Mouse (Mus musculus) embryonic facial prominence, embryonic 10.5 days (tissue): ENCODE measurements around the gene Xpa. TPM values are rescaled to one million over a fixed set of nuclear protein-coding genes. Genes with fewer than 3 reads are reported as not detected.

ENCODE experiments used
- DNase-seq: peaks from one replicate; pipeline ENCODE4 v3.0.0-alpha.2; 2017; ENCODE audit warnings: low spot score
- H3K27ac ChIP-seq: fragments of 300-500 bp; sonication (generic); replicated peaks from 2 replicates; pipeline ENCODE4 v1.5.1; 2016; ENCODE audit warnings: mild to moderate bottlenecking
- H3K27me3 ChIP-seq: fragments of 300-500 bp; sonication (generic); replicated peaks from 2 replicates; pipeline ENCODE4 v1.6.1; 2016; ENCODE audit warnings: low read depth, mild to moderate bottlenecking; ENCODE audit not compliant: poor library complexity, severe bottlenecking
- H3K36me3 ChIP-seq: fragments of 300-500 bp; sonication (generic); replicated peaks from 2 replicates; pipeline ENCODE4 v1.6.1; 2016; ENCODE audit warnings: mild to moderate bottlenecking, moderate library complexity
- H3K4me1 ChIP-seq: fragments of 300-500 bp; sonication (generic); 2 replicates; pipeline ENCODE4 v1.6.1; 2016
- H3K4me3 ChIP-seq: fragments of 300-500 bp; sonication (generic); 2 replicates; pipeline ENCODE4 v1.5.1; 2016; ENCODE audit warnings: mild to moderate bottlenecking, moderate library complexity
- H3K9me3 ChIP-seq: fragments of 300-500 bp; sonication (generic); 2 replicates; pipeline ENCODE4 v1.6.1; 2016; ENCODE audit warnings: mild to moderate bottlenecking
- WGBS: fragments of 180-500 bp; shearing (Covaris S2); methylation state at CpG from one replicate; pipeline ENCODE4 v1.1.7; 2016; 5-methylcytosine and 5-hydroxymethylcytosine counted together
- polyA plus RNA-seq: library from polyadenylated mRNA; unstranded; fragments of >200 nt; fragmentation: Nextera tagmentation; extraction: Ambion mirVana; gene quantifications from 2 replicates; pipeline ENCODE4 v1.2.1, GENCODE M21; 2016

Gene Xpa
- polyA plus RNA-seq, 1 experiment from 2014 or later: 24.7 TPM

DNA sequence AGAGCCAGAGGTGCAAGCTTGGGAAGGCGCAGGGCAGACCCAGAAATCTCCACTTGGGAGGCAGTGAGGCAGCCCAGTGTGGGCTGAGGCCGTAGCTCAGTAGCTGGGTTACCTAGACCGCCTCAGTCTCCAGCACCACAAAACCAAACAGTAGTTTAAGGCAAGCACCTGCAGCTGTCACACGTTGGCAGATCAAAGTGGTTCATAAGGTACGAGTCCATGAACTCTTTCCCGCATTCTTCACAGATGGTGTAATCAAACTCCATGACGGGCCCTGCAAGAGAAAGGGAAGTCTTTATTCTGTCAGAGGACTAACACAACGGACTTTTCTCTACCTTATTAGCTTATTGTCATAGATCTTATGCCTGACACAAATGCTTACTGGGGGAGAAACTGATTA, 10.7 kb downstream of the Xpa start:
- Histone ChIP-seq H3K9me3 (no peaks in the 10 kb centered on the region), H3K27ac (no peak overlapping the region), H3K36me3 (peaks cover 88% of the 10 kb centered on the region), H3K27me3 (no peaks in the 10 kb centered on the region), H3K4me3 (no peak overlapping the region), H3K4me1 (peaks cover 9% of the 10 kb centered on the region)
- no peak for DNase-seq
- WGBS: 81% methylated on average over 8 of the region's 8 CpGs

DNA sequence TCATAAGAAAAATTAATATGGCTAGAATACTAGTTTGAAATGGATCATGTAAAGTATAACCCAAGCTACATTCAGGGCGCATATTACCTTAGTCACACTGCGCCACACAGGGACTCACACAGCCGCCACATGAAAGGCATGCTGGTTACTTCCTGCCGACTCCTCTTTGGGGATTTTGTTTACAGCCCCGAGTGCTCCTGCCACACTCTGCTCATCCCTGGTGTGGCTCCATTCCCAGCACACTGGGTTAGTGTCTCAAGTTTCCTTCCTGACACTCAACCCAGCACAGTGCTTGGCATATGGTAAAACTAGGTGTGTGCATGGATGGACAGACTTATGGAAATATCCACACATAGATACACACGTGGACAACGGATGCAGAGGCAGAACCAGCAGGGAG, 13.9 kb downstream of the Xpa start:
- no peak for DNase-seq
- H3K27ac ChIP-seq: no peak overlapping the region
- H3K4me3 ChIP-seq: no peak overlapping the region
- H3K36me3 ChIP-seq: peaks cover 91% of the 10 kb centered on the region
- no peaks in the 10 kb centered on the region for H3K9me3 ChIP-seq
- 89% methylated on average over 7 of the region's 7 CpGs for WGBS
- H3K27me3 ChIP-seq: no peaks in the 10 kb centered on the region
- H3K4me1 ChIP-seq: peaks cover 9% of the 10 kb centered on the region

DNA sequence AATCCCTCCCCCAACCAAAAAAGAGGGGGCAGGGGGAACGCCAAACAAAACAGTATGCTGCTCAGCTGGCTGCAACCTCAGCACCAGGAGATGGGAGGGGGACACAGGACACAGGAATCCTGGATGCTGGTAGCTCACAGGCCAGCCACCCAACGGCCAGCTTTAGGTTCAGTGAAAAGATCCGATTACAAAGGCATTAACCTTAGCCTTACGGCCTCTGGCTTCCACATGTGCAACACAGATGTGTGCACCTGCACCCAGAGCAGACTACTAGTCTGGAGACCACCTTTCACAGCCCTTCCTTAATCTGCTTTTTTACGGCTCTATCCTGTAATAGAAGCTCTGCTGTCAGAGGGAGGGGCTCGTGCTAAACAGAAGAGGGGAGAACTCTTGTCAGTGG, 14.9 kb downstream of the Xpa start:
- H3K36me3 ChIP-seq: peaks cover 96% of the 10 kb centered on the region

GRCm38 (mm10) chr4:46177496-46177895, 18.6 kb downstream of the Xpa start:
- no peak overlapping the region for H3K27ac ChIP-seq
- no peak overlapping the region for H3K4me3 ChIP-seq
- H3K4me1 ChIP-seq: peaks cover 9% of the 10 kb centered on the region
- WGBS: 88% methylated on average over 7 of the region's 7 CpGs
- H3K9me3 ChIP-seq: no peaks in the 10 kb centered on the region
- no peaks in the 10 kb centered on the region for H3K27me3 ChIP-seq
- DNase-seq: no peak
- H3K36me3 ChIP-seq: peaks cover 98% of the 10 kb centered on the region

More for the DNA sequence above, 14.9 kb downstream of the Xpa start:
- DNase-seq: peak; percentile 56
- Histone ChIP-seq H3K9me3 (no peaks in the 10 kb centered on the region), H3K27me3 (no peaks in the 10 kb centered on the region), H3K4me1 (peaks cover 9% of the 10 kb centered on the region), H3K4me3 (no peak overlapping the region), H3K27ac (no peak overlapping the region)
- WGBS: 41% methylated on average over 6 of the region's 6 CpGs

DNA sequence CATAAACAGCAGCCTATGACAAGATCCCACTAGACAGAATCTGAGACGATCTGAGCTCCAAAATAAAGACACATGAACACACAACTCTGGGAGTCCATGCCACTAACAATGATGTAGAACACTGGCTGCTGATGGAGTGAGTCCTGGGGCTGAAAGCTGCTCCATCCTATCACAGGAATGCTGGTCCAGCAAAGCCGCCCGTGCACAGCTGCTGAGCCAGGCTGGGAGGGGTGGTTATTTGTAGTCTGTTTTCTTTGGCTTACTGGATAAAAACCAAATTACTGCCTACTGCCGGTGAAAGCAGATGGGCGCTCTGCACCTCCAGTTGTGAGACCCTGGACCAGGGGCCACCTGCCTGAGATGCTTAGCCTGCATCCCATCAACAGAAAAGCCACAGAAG, 19.1 kb downstream of the Xpa start:
- H3K36me3 ChIP-seq: peaks cover 98% of the 10 kb centered on the region
- no peak overlapping the region for H3K27ac ChIP-seq
- H3K4me1 ChIP-seq: peaks cover 9% of the 10 kb centered on the region
- H3K4me3 ChIP-seq: no peak overlapping the region
- no peaks in the 10 kb centered on the region for H3K27me3 ChIP-seq
- no peaks in the 10 kb centered on the region for H3K9me3 ChIP-seq
- DNase-seq: no peak
- 87% methylated on average over 5 of the region's 5 CpGs for WGBS

DNA sequence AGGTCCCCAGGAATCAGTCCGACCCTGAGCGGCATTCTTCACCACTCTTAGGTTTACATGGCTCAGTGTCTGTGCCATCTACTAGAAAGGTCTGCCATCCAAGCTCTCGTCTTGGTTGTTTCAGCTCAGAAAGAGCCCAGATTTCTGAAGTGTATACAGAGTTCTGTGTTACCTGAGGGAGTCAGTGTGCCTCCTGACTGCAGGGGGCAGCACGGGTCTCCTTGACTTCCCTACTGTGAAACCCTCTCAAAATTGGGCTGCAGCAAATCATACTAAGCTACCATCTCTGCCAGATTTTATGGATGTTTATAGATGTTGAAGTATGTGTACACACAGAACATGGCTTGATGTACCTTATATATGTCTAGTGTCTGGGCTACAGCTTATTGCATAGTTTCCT, 19.8 kb downstream of the Xpa start:
- Histone ChIP-seq H3K27me3 (no peaks in the 10 kb centered on the region), H3K27ac (no peak overlapping the region), H3K36me3 (peaks cover 98% of the 10 kb centered on the region), H3K4me1 (peaks cover 6% of the 10 kb centered on the region), H3K9me3 (no peaks in the 10 kb centered on the region), H3K4me3 (no peak overlapping the region)
- WGBS: 77% methylated on average over 4 of the region's 4 CpGs
- no peak for DNase-seq

GRCm38 (mm10) chr4:46171761-46172160, 24.4 kb downstream of the Xpa start:
- no peak overlapping the region for H3K4me3 ChIP-seq
- H3K27me3 ChIP-seq: no peaks in the 10 kb centered on the region
- H3K27ac ChIP-seq: no peak overlapping the region
- peaks cover 100% of the 10 kb centered on the region for H3K36me3 ChIP-seq
- no peaks in the 10 kb centered on the region for H3K9me3 ChIP-seq
- DNase-seq: no peak
- H3K4me1 ChIP-seq: no peaks in the 10 kb centered on the region
- 88% methylated on average over 7 of the region's 7 CpGs for WGBS

DNA sequence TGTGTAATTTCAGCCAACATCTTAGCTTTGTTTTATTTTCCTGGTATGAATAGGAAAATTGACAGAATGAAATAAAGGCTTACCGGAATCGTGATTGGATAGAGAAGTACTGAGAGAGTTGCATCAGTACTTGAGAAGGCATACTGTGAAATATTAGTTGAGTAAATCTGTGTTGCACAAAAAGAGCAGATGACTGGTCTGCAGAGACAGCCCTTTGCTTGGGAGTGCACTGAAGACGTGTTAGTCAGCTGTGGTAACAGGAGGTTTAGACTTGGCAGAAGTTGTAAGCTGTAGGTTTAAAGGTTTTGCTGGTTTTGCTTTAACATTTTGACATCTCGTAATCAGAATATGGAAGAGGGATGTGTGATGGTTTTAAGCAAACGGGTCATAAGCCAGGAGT, 30.3 kb downstream of the Xpa start:
- H3K4me3 ChIP-seq: no peak overlapping the region
- DNase-seq: no peak
- H3K27me3 ChIP-seq: no peaks in the 10 kb centered on the region
- no peak overlapping the region for H3K27ac ChIP-seq
- 93% methylated on average over 5 of the region's 5 CpGs for WGBS
- H3K9me3 ChIP-seq: no peaks in the 10 kb centered on the region
- peaks cover 98% of the 10 kb centered on the region for H3K36me3 ChIP-seq
- H3K4me1 ChIP-seq: no peaks in the 10 kb centered on the region

- Histone ChIP-seq H3K27me3 (no peaks in the 10 kb centered on the region), H3K9me3 (no peaks in the 10 kb centered on the region), H3K4me3 (no peak overlapping the region), H3K4me1 (no peaks in the 10 kb centered on the region), H3K27ac (no peak overlapping the region), H3K36me3 (peaks cover 98% of the 10 kb centered on the region)
- WGBS: 89% methylated on average over 2 of the region's 2 CpGs
- DNase-seq: no peak
Observed at GRCm38 (mm10) chr4:46164027-46164426, 32.1 kb downstream of the Xpa start.

GRCm38 (mm10) chr4:46151903-46152544, 44.1 kb downstream of the Xpa start:
- DNase-seq: no peak
- WGBS: 95% methylated on average over 12 of the region's 12 CpGs

DNA sequence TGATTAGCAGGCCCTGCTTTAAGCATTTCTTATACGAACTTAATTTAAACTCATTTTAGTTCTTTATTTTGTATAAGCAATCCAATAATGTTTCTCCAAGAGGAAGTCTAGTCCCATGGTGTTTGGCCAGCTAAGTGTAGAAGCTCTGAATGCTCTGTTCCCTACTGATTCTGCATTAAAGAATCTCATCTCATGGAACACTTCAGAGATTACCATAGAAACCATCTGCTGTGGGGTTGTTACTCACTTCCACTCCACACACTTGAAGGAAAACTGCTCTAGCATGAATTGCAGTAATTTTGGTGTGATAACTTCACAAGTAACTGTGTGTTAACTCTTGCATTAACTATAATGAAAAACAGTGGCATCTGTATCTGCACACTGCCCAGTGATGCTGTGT, 49.2 kb downstream of the Xpa start:
- DNase-seq: no peak
- WGBS: 94% methylated on average over 1 of the region's 1 CpGs
- H3K36me3 ChIP-seq: peaks cover 85% of the 10 kb centered on the region

More at GRCm38 (mm10) chr4:46151903-46152544, 44.1 kb downstream of the Xpa start:
- Histone ChIP-seq H3K9me3 (no peaks in the 10 kb centered on the region), H3K4me3 (no peak overlapping the region), H3K27ac (no peak overlapping the region), H3K36me3 (peaks cover 99% of the 10 kb centered on the region), H3K4me1 (no peaks in the 10 kb centered on the region), H3K27me3 (no peaks in the 10 kb centered on the region)

DNA sequence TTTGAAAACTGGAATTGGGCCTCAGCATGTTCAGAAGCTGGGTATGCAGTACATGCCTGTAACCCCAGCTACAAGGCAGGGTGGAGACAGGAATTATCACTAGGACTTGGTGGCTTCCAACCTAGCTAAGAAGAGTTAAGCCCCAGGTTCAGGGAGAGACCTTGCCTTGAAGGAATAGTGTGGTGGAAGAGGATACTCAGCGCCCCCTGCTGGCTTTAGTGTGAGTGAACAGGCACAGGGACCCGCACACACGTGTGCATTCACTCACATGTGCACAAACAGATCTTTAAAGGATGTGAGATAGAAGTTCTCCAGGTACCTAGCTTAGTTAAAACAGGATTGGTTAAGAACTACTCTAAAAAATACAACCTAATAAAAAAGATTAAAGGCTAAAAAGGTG, 51.8 kb downstream of the Xpa start:
- Histone ChIP-seq H3K4me1 (peaks cover 13% of the 10 kb centered on the region), H3K27ac (no peak overlapping the region), H3K36me3 (peaks cover 60% of the 10 kb centered on the region), H3K27me3 (no peaks in the 10 kb centered on the region), H3K4me3 (no peak overlapping the region), H3K9me3 (no peaks in the 10 kb centered on the region)
- 76% methylated on average over 3 of the region's 3 CpGs for WGBS
- peak; percentile 19 for DNase-seq

More for the DNA sequence above, 49.2 kb downstream of the Xpa start:
- Histone ChIP-seq H3K9me3 (no peaks in the 10 kb centered on the region), H3K27me3 (no peaks in the 10 kb centered on the region), H3K4me3 (no peak overlapping the region), H3K27ac (no peak overlapping the region), H3K4me1 (no peaks in the 10 kb centered on the region)

GRCm38 (mm10) chr4:46138287-46139222, 57.6 kb downstream of the Xpa start, which contains the start of the genes Ncbp1 and Tstd2:
Gene Ncbp1 (plus strand): TSS chr4:46138613.
Gene Tstd2 (minus strand): TSS chr4:46138694.
- peaks cover 35% of the 10 kb centered on the region for H3K36me3 ChIP-seq
- peak within 1 kb of the TSS; percentile 95 for H3K27ac ChIP-seq
- H3K27me3 ChIP-seq: no peaks in the 10 kb centered on the region
- H3K4me1 ChIP-seq: peaks cover 24% of the 10 kb centered on the region
- peak; percentile 94 for DNase-seq
- no peaks in the 10 kb centered on the region for H3K9me3 ChIP-seq
- H3K4me3 ChIP-seq: peak within 1 kb of the TSS; percentile 86
- under 1% methylated on average over 89 of the region's 90 CpGs for WGBS
